Mouse (Mus musculus) myocyte (in vitro differentiated cells): Measurements from ENCODE around the gene Cyb5r4. TPM values are rescaled to one million over a fixed set of nuclear protein-coding genes. Genes with fewer than 3 reads are reported as not detected.
"Not testable (repeated sequence)": the region's sequence is repeated elsewhere in the genome, so short reads cannot be mapped to it uniquely, and the experiment has no call there.

Source experiments
- H3K27me3 ChIP-seq: one replicate; pipeline ENCODE4 v1.6.1; 2011; ENCODE audit not compliant: control insufficient read depth, insufficient read depth, insufficient read length
- H3K36me3 ChIP-seq: one replicate; pipeline ENCODE4 v1.6.1; 2011; ENCODE audit not compliant: control insufficient read depth, insufficient read depth
- H3K4me2 ChIP-seq: one replicate; pipeline ENCODE4 v1.6.1; 2011; ENCODE audit warnings: low read depth, control low read depth
- H3K4me3 ChIP-seq: one replicate; pipeline ENCODE4 v1.5.1; 2011; ENCODE audit warnings: mild to moderate bottlenecking, control low read depth, moderate library complexity
- H3K79me2 ChIP-seq: one replicate; pipeline ENCODE4 v1.6.1; 2011; ENCODE audit not compliant: control insufficient read depth, insufficient read depth
- H3ac ChIP-seq: one replicate; pipeline ENCODE4 v1.6.1; 2011; ENCODE audit not compliant: control insufficient read depth, insufficient read length
- CEBPB ChIP-seq: IDR thresholded peaks from 2 replicates; pipeline ENCODE4 v1.6.1; 2011; ENCODE audit warnings: mild to moderate bottlenecking, moderate library complexity; ENCODE audit not compliant: poor library complexity, insufficient read depth, severe bottlenecking
- E2F4 ChIP-seq: IDR thresholded peaks from one replicate; pipeline ENCODE4 v1.6.1; 2011; ENCODE audit warnings: mild to moderate bottlenecking, control low read depth, moderate library complexity; ENCODE audit not compliant: insufficient read depth
- MAX ChIP-seq: IDR thresholded peaks from one replicate; pipeline ENCODE4 v1.6.1; 2011; ENCODE audit warnings: low read depth, mild to moderate bottlenecking, control low read depth
- MYOD1 ChIP-seq, 3 experiments: IDR thresholded peaks; one replicate each; pipeline ENCODE4 v1.6.1; 2011; ENCODE audit warnings: control low read depth in 2 of 3, low read depth in 2 of 3, mild to moderate bottlenecking in 2 of 3, moderate library complexity in 1 of 3; ENCODE audit not compliant: insufficient read length in 2 of 3, control insufficient read depth in 1 of 3
- MYOG ChIP-seq, 3 experiments: IDR thresholded peaks; one replicate each; pipeline ENCODE4 v1.6.1; 2011; ENCODE audit warnings: control low read depth in 2 of 3, low read depth in 2 of 3, mild to moderate bottlenecking in 2 of 3; ENCODE audit not compliant: insufficient read length in 2 of 3, control insufficient read depth in 1 of 3, insufficient read depth in 1 of 3
- POLR2A ChIP-seq: IDR thresholded peaks from one replicate; pipeline ENCODE4 v1.6.1; 2011; ENCODE audit warnings: low read depth, mild to moderate bottlenecking, control low read depth, moderate library complexity; ENCODE audit not compliant: insufficient read length
- POLR2AphosphoS2 ChIP-seq: IDR thresholded peaks from one replicate; pipeline ENCODE4 v1.6.1; 2011; ENCODE audit warnings: low read depth, control low read depth; ENCODE audit not compliant: insufficient read length
- REST ChIP-seq: IDR thresholded peaks from one replicate; pipeline ENCODE4 v1.6.1; 2011; ENCODE audit warnings: mild to moderate bottlenecking, control low read depth, moderate library complexity; ENCODE audit not compliant: insufficient read depth, insufficient read length
- SRF ChIP-seq: IDR thresholded peaks from one replicate; pipeline ENCODE4 v1.6.1; 2011; ENCODE audit warnings: low read depth; ENCODE audit not compliant: control insufficient read depth, insufficient read length
- TCF12 ChIP-seq: IDR thresholded peaks from one replicate; pipeline ENCODE4 v1.6.1; 2011; ENCODE audit warnings: mild to moderate bottlenecking, control low read depth; ENCODE audit not compliant: poor library complexity, insufficient read depth, severe bottlenecking
- TCF3 ChIP-seq: IDR thresholded peaks from one replicate; pipeline ENCODE4 v1.6.1; 2011; ENCODE audit warnings: low read depth, control low read depth; ENCODE audit not compliant: insufficient read length
- USF1 ChIP-seq: IDR thresholded peaks from one replicate; pipeline ENCODE4 v1.6.1; 2011; ENCODE audit warnings: low read depth, mild to moderate bottlenecking, control low read depth, moderate library complexity
- polyA plus RNA-seq: library from polyadenylated mRNA; unstranded; fragments of >200 nt; fragmentation: generic; extraction: Trizol; gene quantifications from one replicate; pipeline ENCODE4 v1.2.1, GENCODE M21; 2012; ENCODE audit warnings: missing spikeins

Cyb5r4 gene
- polyA plus RNA-seq, 1 experiment = 9.4 TPM

DNA sequence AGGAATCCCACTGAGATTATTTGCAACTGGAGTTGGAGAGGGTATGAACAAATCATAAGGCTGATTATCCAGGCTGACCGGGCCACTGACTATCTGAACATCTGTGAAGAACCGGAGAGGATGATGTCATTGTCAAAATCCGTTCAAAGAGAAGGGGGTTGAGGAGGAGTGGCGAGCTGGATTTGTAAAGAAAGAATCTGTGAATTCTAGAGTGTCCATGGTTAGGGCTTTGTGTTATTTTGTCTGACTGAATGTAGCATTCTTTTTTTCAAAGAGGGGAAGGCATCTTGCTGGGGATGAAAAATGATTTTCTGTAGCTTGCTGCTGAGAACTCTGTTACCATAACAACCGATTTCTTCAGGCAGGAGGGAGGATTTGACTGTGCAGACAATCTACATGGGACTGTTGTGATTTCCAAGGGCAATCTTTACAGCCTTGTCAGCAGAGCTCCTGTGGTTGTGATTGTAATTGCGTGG is 93.7 kb downstream of the Cyb5r4 start:
- TF ChIP-seq USF1 = no peak
- no peak for TF ChIP-seq E2F4
- no peak for TF ChIP-seq REST
- no peak for TF ChIP-seq MYOG (IDR thresholded peaks at IDR 0.05; ENCODE audit: control insufficient read depth in 1 of 3, insufficient read depth in 1 of 3, insufficient read length in 2 of 3, low read depth in 2 of 3)

GRCm38 (mm10) chr9:87115978-87116377 is 94.2 kb downstream of the Cyb5r4 start:
- no peak overlapping the region for H3K4me2 ChIP-seq
- no peaks in the 10 kb centered on the region for H3K36me3 ChIP-seq
- TF ChIP-seq POLR2A (no peak), MYOG (IDR thresholded peaks at IDR 0.05; ENCODE audit: control insufficient read depth in 1 of 3, insufficient read depth in 1 of 3, insufficient read length in 2 of 3, low read depth in 2 of 3) (no peak), TCF3 (no peak), MYOD1 (IDR thresholded peaks at IDR 0.05; ENCODE audit: control insufficient read depth in 1 of 3, insufficient read length in 2 of 3, low read depth in 2 of 3) (no peak), MAX (no peak), REST (no peak), E2F4 (no peak), CEBPB (no peak), SRF (no peak)
- H3K79me2 ChIP-seq = no peaks in the 10 kb centered on the region
- H3ac ChIP-seq = no peak overlapping the region
- no peaks in the 10 kb centered on the region for H3K27me3 ChIP-seq
- no peak overlapping the region for H3K4me3 ChIP-seq

More for the DNA sequence above, 93.7 kb downstream of the Cyb5r4 start:
- Histone ChIP-seq H3K79me2 (no peaks in the 10 kb centered on the region), H3ac (no peak overlapping the region), H3K4me2 (peak overlapping the region; percentile 32), H3K4me3 (no peak overlapping the region), H3K36me3 (no peaks in the 10 kb centered on the region), H3K27me3 (no peaks in the 10 kb centered on the region)

- no peak overlapping the region for H3K4me3 ChIP-seq
- TF ChIP-seq REST (no peak), USF1 (no peak), CEBPB (no peak), MYOG (IDR thresholded peaks at IDR 0.05; ENCODE audit: control insufficient read depth in 1 of 3, insufficient read depth in 1 of 3, insufficient read length in 2 of 3, low read depth in 2 of 3) (no peak), POLR2AphosphoS2 (no peak), SRF (no peak), MYOD1 (IDR thresholded peaks at IDR 0.05; ENCODE audit: control insufficient read depth in 1 of 3, insufficient read length in 2 of 3, low read depth in 2 of 3) (no peak), TCF12 (no peak), E2F4 (no peak), MAX (no peak), POLR2A (no peak), TCF3 (no peak)
These were observed 97.2 kb downstream of the Cyb5r4 start for GRCm38 (mm10) chr9:87118996-87119395.

DNA sequence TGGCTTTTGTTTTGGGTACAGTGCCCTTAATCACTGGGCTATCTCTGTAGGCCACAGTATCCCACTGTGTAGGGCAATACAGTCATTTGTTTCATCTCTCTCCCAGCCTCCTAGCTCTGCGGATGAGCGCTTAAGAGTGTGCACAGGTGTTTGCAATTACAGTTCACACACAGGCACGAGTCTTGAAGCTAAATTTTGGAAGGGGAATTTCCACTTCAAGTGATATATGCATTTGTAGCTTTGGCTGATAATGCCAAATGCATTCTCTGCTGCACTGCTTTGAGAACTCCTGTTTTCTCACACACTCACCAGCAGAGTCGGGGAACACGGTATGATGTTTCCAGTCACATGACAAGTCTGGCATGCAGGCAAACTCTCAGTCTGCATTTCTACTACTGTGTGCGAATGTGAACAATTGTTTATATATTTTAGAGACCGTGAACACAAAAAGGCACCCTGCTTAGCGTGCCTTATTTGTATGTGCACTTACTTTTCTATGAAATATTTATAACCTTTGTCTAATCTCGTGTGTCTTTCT is 100.2 kb downstream of the Cyb5r4 start:
- no peaks in the 10 kb centered on the region for H3K79me2 ChIP-seq
- TF ChIP-seq CEBPB (no peak), E2F4 (no peak), MYOG (IDR thresholded peaks at IDR 0.05; ENCODE audit: control insufficient read depth in 1 of 3, insufficient read depth in 1 of 3, insufficient read length in 2 of 3, low read depth in 2 of 3) (no peak), MAX (no peak), POLR2A (no peak), MYOD1 (IDR thresholded peaks at IDR 0.05; ENCODE audit: control insufficient read depth in 1 of 3, insufficient read length in 2 of 3, low read depth in 2 of 3) (no peak), POLR2AphosphoS2 (no peak), TCF3 (no peak), TCF12 (no peak), SRF (no peak)
- H3K4me2 ChIP-seq = no peak overlapping the region
- H3K36me3 ChIP-seq = no peaks in the 10 kb centered on the region
- H3K4me3 ChIP-seq = no peak overlapping the region
- peaks cover 5% of the 10 kb centered on the region for H3K27me3 ChIP-seq
- H3ac ChIP-seq = no peak overlapping the region

More at GRCm38 (mm10) chr9:87118996-87119395, 97.2 kb downstream of the Cyb5r4 start:
- H3K36me3 ChIP-seq = no peaks in the 10 kb centered on the region
- H3ac ChIP-seq = no peak overlapping the region
- no peak overlapping the region for H3K4me2 ChIP-seq
- H3K27me3 ChIP-seq = peaks cover 1% of the 10 kb centered on the region
- no peaks in the 10 kb centered on the region for H3K79me2 ChIP-seq

DNA sequence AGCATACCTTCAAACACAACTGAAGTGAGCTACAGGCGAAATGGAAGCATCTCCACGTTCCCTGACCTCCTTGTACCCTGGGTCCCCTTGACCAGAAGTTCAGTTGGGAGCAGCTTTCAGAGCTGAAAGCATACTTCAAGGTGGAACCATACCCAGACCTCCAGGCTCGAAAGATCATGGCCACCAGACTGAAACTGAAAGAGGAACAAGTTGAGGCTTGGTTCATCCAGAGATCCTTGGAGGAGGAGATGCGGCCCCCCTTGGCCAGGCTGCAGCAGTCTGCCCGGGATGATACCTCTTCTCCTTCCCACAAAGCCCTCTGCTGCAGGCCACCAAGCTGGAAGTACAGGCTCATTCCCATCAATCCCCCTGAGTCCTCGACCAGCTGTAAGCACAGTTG is 105.2 kb downstream of the Cyb5r4 start:
- not testable (repeated sequence) for H3K4me2 ChIP-seq, H3ac ChIP-seq, H3K4me3 ChIP-seq, H3K27me3 ChIP-seq, H3K36me3 ChIP-seq, H3K79me2 ChIP-seq

Other genes with a start within 250 kb of the Cyb5r4 start
- gene Snap91, start 141.4 kb upstream of the Cyb5r4 start, polyA plus RNA-seq = not detected
- gene Ripply2, start 6.5 kb upstream of the Cyb5r4 start, polyA plus RNA-seq = not detected
- gene Mrap2, start 122.3 kb downstream of the Cyb5r4 start, polyA plus RNA-seq = 0.02 TPM
- gene Cep162, start 233.5 kb downstream of the Cyb5r4 start, polyA plus RNA-seq = 2.3 TPM